Mouse (Mus musculus) heart, embryonic 15.5 days (tissue): ENCODE results near the gene Trim27. TPM values are rescaled to one million over a fixed set of nuclear protein-coding genes. Genes with fewer than 3 reads are reported as not detected.

Experiments
- polyA plus RNA-seq: library from polyadenylated mRNA; unstranded; fragments of >200 nt; fragmentation: Nextera tagmentation; extraction: Ambion mirVana; gene quantifications from 2 replicates; pipeline ENCODE4 v1.2.1, GENCODE M21; 2015

Gene Trim27
- polyA plus RNA-seq, 1 experiment from 2014 or later = 61.4 TPM

Other genes starting within 250 kb of the Trim27 start
- not detected in 2 replicates for gene Olfr1370, start 104.5 kb upstream of the Trim27 start, polyA plus RNA-seq
- 0.04 TPM in 1 of 2 replicates, not detected in the other for gene Olfr1369-ps1, start 68.0 kb upstream of the Trim27 start, polyA plus RNA-seq
- not detected in 2 replicates for gene Olfr263, start 49.8 kb upstream of the Trim27 start, polyA plus RNA-seq
- gene Olfr1368, start 33.6 kb upstream of the Trim27 start, polyA plus RNA-seq = not detected in 2 replicates
- not detected in 2 replicates for gene Gpx5, start 113.3 kb downstream of the Trim27 start, polyA plus RNA-seq
- gene Gpx6, start 132.7 kb downstream of the Trim27 start, polyA plus RNA-seq = not detected in 2 replicates
- not detected in 2 replicates for gene Olfr1367, start 167.5 kb downstream of the Trim27 start, polyA plus RNA-seq
- 6.5 and 8.7 TPM in 2 replicates for gene Zscan12, start 183.4 kb downstream of the Trim27 start, polyA plus RNA-seq
- gene Zkscan3, start 223.3 kb downstream of the Trim27 start, polyA plus RNA-seq = 65.7 and 71.5 TPM in 2 replicates